Mouse (Mus musculus) bone marrow, adult 2 months (tissue): ENCODE measurements around the gene Snap91.

Experiments used
- CTCF ChIP-seq: fragments of 200-500 bp; IDR thresholded peaks from 2 replicates; pipeline ENCODE4 v1.5.1; 2011; ENCODE audit warnings: low read length, control low read depth; ENCODE audit not compliant: control insufficient read depth, insufficient read depth
- POLR2A ChIP-seq: fragments of 200-500 bp; IDR thresholded peaks from 2 replicates; pipeline ENCODE4 v1.6.1; 2011; ENCODE audit warnings: low read depth, mild to moderate bottlenecking, control low read depth, low read length, borderline replicate concordance; ENCODE audit not compliant: control insufficient read depth

DNA sequence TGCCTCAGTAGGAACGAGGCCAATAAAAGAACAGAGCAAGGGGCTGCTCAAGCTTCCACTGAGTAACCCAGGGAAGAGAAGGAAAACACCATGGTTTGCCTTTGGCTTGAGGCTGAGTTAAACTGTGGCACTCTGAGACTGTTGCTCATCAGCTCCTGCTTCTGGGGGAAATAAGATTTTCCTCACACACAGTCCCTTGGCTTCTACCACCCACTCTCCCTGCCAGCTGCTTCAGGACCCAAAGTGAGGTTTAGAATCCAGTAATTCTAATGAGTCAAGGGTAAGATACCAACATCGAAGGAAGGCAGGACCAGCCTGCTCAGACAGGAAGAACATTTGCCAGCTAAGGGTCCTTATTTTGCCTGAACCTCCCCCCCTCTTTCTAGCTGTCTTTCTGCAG lies 50.7 kb downstream of the Snap91 start:
- TF ChIP-seq CTCF (no peak), POLR2A (no peak)
